Mouse (Mus musculus) T-helper 2 cell (primary cell): ENCODE measurements around the gene Fopnl.

Experiments
- in situ Hi-C: fragments of 300-600 bp; cut with MboI, MseI; formaldehyde crosslinking; loops from one replicate; pipeline ENCODE4 v1.15.1; 2025; ENCODE audit warnings: high pct_unique_total_duplicates

The Fopnl gene

DNA sequence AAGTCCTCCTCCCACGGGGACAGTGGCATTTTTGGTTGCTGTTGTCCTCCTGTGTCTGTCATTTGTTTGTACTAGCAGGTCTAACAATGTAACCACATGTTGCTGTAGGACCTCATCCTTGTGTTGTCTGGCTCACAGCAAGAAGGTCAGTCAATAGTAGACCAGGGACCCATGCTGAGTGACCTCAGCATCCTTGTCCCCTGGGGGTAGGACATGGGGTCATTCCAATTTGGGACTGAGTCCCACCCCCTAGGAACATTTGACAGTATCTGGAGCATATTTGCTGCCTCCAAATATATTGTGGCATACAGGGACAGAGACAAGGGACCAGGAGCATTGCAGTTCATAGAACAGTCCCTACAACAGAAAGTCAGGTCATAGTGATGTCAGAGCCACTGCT lies 67.3 kb downstream of the Fopnl start:
- in situ Hi-C loops, result no loop called here
